Mouse (Mus musculus): Measurements from ENCODE around the gene 2310033P09Rik. TPM values are rescaled to one million over a fixed set of nuclear protein-coding genes. Genes with fewer than 3 reads are reported as not detected.

Gene 2310033P09Rik
- polyA plus RNA-seq, 1 experiment from 2014 or later: 35.7 TPM

- Histone ChIP-seq H3K36me3 (replicated peaks; ENCODE audit: control insufficient read depth, insufficient read depth, low read depth, low read length) (no peaks in the 10 kb centered on the region), H3K4me1 (ENCODE audit: control insufficient read depth, insufficient read depth, low read length) (peaks cover 5% of the 10 kb centered on the region), H3K4me2 (ENCODE audit: low read depth, low read length) (no peak overlapping the region), H3K4me3 (ENCODE audit: low read depth, low read length) (no peak overlapping the region), H3K9me3 (replicated peaks; ENCODE audit: control insufficient read depth, low read length) (no peaks in the 10 kb centered on the region), H3K27me3 (ENCODE audit: control insufficient read depth, insufficient read depth, low read length) (peaks cover 2% of the 10 kb centered on the region; the same call in 1 of the 2 replicates), H3K9ac (replicated peaks; ENCODE audit: low read length) (no peak overlapping the region), H3K27ac (replicated peaks; ENCODE audit: low read depth, low read length) (no peak overlapping the region)
- 47% methylated on average over 3 of the region's 3 CpGs for WGBS
- ATAC-seq (replicated peaks; ENCODE audit: insufficient number of reproducible peaks, low FRiP score, low TSS enrichment, low read depth) (no peak), DNase-seq (ENCODE audit: low spot score) (no peak)
Observed at GRCm38 (mm10) chr11:59241841-59242240, 33.7 kb downstream of the 2310033P09Rik start.

- H3K9ac ChIP-seq (replicated peaks; ENCODE audit: low read length): no peak overlapping the region
- WGBS: 43% methylated on average over 6 of the region's 6 CpGs
- H3K27ac ChIP-seq (replicated peaks; ENCODE audit: low read depth, low read length): no peak overlapping the region
- no peak overlapping the region for H3K4me2 ChIP-seq (ENCODE audit: low read depth, low read length)
- peaks cover 2% of the 10 kb centered on the region; the same call in 1 of the 2 replicates for H3K27me3 ChIP-seq (ENCODE audit: control insufficient read depth, insufficient read depth, low read length)
- H3K9me3 ChIP-seq (replicated peaks; ENCODE audit: control insufficient read depth, low read length): no peaks in the 10 kb centered on the region
- no peak overlapping the region for H3K4me3 ChIP-seq (ENCODE audit: low read depth, low read length)
- no peaks in the 10 kb centered on the region for H3K36me3 ChIP-seq (replicated peaks; ENCODE audit: control insufficient read depth, insufficient read depth, low read depth, low read length)
- DNase-seq (ENCODE audit: low spot score): no peak
- no peak for ATAC-seq (replicated peaks; ENCODE audit: insufficient number of reproducible peaks, low FRiP score, low TSS enrichment, low read depth)
- H3K4me1 ChIP-seq (ENCODE audit: control insufficient read depth, insufficient read depth, low read length): peaks cover 4% of the 10 kb centered on the region
Observed at GRCm38 (mm10) chr11:59243856-59244255, 35.7 kb downstream of the 2310033P09Rik start.

- Histone ChIP-seq H3K36me3 (replicated peaks; ENCODE audit: control insufficient read depth, insufficient read depth, low read depth, low read length) (no peaks in the 10 kb centered on the region), H3K4me1 (ENCODE audit: control insufficient read depth, insufficient read depth, low read length) (no peaks in the 10 kb centered on the region), H3K27ac (replicated peaks; ENCODE audit: low read depth, low read length) (no peak overlapping the region), H3K9ac (replicated peaks; ENCODE audit: low read length) (no peak overlapping the region), H3K4me3 (ENCODE audit: low read depth, low read length) (no peak overlapping the region), H3K9me3 (replicated peaks; ENCODE audit: control insufficient read depth, low read length) (no peaks in the 10 kb centered on the region), H3K4me2 (ENCODE audit: low read depth, low read length) (no peak overlapping the region), H3K27me3 (ENCODE audit: control insufficient read depth, insufficient read depth, low read length) (no peaks in the 10 kb centered on the region)
- DNase-seq (ENCODE audit: low spot score) (no peak), ATAC-seq (replicated peaks; ENCODE audit: insufficient number of reproducible peaks, low FRiP score, low TSS enrichment, low read depth) (no peak)
- 66% methylated on average over 10 of the region's 10 CpGs for WGBS
Observed at GRCm38 (mm10) chr11:59248101-59248500, 40.0 kb downstream of the 2310033P09Rik start.

- WGBS: 85% methylated on average over 7 of the region's 7 CpGs
- Histone ChIP-seq H3K36me3 (replicated peaks; ENCODE audit: control insufficient read depth, insufficient read depth, low read depth, low read length) (no peaks in the 10 kb centered on the region), H3K27ac (replicated peaks; ENCODE audit: low read depth, low read length) (no peak overlapping the region), H3K4me2 (ENCODE audit: low read depth, low read length) (no peak overlapping the region), H3K9me3 (replicated peaks; ENCODE audit: control insufficient read depth, low read length) (no peaks in the 10 kb centered on the region), H3K4me3 (ENCODE audit: low read depth, low read length) (no peak overlapping the region), H3K9ac (replicated peaks; ENCODE audit: low read length) (no peak overlapping the region), H3K4me1 (ENCODE audit: control insufficient read depth, insufficient read depth, low read length) (no peaks in the 10 kb centered on the region; the same call in 1 of the 2 replicates), H3K27me3 (ENCODE audit: control insufficient read depth, insufficient read depth, low read length) (peaks cover 6% of the 10 kb centered on the region)
- DNase-seq (ENCODE audit: low spot score) (no peak), ATAC-seq (replicated peaks; ENCODE audit: insufficient number of reproducible peaks, low FRiP score, low TSS enrichment, low read depth) (no peak)
Observed at GRCm38 (mm10) chr11:59259647-59260046, 51.5 kb downstream of the 2310033P09Rik start.

Other genes starting within 250 kb of the 2310033P09Rik start
- gene Trim11, start 230.2 kb upstream of the 2310033P09Rik start, polyA plus RNA-seq (2014; fragmentation: Nextera tagmentation; extraction: Ambion mirVana): 15.0 and 18.4 TPM in 2 replicates
- gene Obscn, start 71.9 kb upstream of the 2310033P09Rik start, polyA plus RNA-seq (2014; fragmentation: Nextera tagmentation; extraction: Ambion mirVana): 0.04 and 0.62 TPM in 2 replicates
- gene Iba57, start 44.6 kb upstream of the 2310033P09Rik start, polyA plus RNA-seq (2014; fragmentation: Nextera tagmentation; extraction: Ambion mirVana): 1.5 and 2.6 TPM in 2 replicates
- 0.15 TPM in 1 of 2 replicates, not detected in the other for gene Gjc2, start 25.1 kb upstream of the 2310033P09Rik start, polyA plus RNA-seq (2014; fragmentation: Nextera tagmentation; extraction: Ambion mirVana)
- 121 and 139 TPM in 2 replicates for gene Guk1, start 16.1 kb upstream of the 2310033P09Rik start, polyA plus RNA-seq (2014; fragmentation: Nextera tagmentation; extraction: Ambion mirVana)
- gene Mrpl55, start 5.8 kb upstream of the 2310033P09Rik start, polyA plus RNA-seq (2014; fragmentation: Nextera tagmentation; extraction: Ambion mirVana): 89.8 and 95.2 TPM in 2 replicates
- gene Arf1, start 19.9 kb downstream of the 2310033P09Rik start, polyA plus RNA-seq (2014; fragmentation: Nextera tagmentation; extraction: Ambion mirVana): 626 and 650 TPM in 2 replicates
- 0.39 and 0.77 TPM in 2 replicates for gene Wnt3a, start 82.4 kb downstream of the 2310033P09Rik start, polyA plus RNA-seq (2014; fragmentation: Nextera tagmentation; extraction: Ambion mirVana)
- 1.6 and 1.8 TPM in 2 replicates for gene Wnt9a, start 98.6 kb downstream of the 2310033P09Rik start, polyA plus RNA-seq (2014; fragmentation: Nextera tagmentation; extraction: Ambion mirVana)
- 0.17 TPM in 1 of 2 replicates, not detected in the other for gene Prss38, start 167.3 kb downstream of the 2310033P09Rik start, polyA plus RNA-seq (2014; fragmentation: Nextera tagmentation; extraction: Ambion mirVana)
- gene Jmjd4, start 241.7 kb downstream of the 2310033P09Rik start, polyA plus RNA-seq (2014; fragmentation: Nextera tagmentation; extraction: Ambion mirVana): 16.1 and 16.2 TPM in 2 replicates
- gene Snap47, start 242.9 kb downstream of the 2310033P09Rik start, polyA plus RNA-seq (2014; fragmentation: Nextera tagmentation; extraction: Ambion mirVana): 177 and 191 TPM in 2 replicates